Mouse (Mus musculus) megakaryocyte, adult 5-6 weeks (primary cell): Measurements from ENCODE around the gene Gm9999. TPM values are rescaled to one million over a fixed set of nuclear protein-coding genes. Genes with fewer than 3 reads are reported as not detected.
"Not testable (repeated sequence)": the region's sequence is repeated elsewhere in the genome, so short reads cannot be mapped to it uniquely, and the experiment has no call there.

Experiments used
- ATAC-seq: 2 replicates; pipeline ENCODE4 v1.8.0; 2016; ENCODE audit warnings: mild to moderate bottlenecking, inconsistent platforms; ENCODE audit not compliant: poor library complexity, severe bottlenecking
- total RNA-seq, 2 experiments: library from RNA; stranded (forward) in 1 of 2; stranded (reverse) in 1 of 2; fragments of 153-499, 151-499 nt in 1 of 2; fragments of 221-1000, 200-1000 nt in 1 of 2; gene quantifications; 2 replicates each; pipeline versions ENCODE4 v1.2.3 to v1.2.4; 2015 to 2017

The Gm9999 gene
- total RNA-seq, 2 experiments from 2014 or later, result 2.3 TPM; not detected in 1

DNA sequence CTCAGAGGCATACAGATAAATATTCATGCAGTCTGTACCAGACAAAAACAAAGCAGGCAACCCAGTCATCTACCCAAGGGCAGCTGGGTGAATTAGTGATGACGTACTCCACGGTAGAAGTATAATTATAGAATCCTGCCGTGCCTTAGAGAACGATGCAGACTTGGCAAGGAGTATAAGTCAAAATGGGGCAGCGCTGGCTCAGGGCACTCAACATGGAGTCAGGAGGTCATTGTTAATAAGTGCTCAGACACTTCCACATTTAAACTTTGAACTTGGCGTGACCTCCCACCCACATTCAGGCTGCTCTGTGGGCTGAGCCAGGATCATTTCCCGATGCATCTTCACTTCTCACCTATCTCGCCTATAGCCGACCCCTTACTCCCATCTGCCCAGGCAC, 42.0 kb downstream of the Gm9999 start:
- no peak for ATAC-seq

DNA sequence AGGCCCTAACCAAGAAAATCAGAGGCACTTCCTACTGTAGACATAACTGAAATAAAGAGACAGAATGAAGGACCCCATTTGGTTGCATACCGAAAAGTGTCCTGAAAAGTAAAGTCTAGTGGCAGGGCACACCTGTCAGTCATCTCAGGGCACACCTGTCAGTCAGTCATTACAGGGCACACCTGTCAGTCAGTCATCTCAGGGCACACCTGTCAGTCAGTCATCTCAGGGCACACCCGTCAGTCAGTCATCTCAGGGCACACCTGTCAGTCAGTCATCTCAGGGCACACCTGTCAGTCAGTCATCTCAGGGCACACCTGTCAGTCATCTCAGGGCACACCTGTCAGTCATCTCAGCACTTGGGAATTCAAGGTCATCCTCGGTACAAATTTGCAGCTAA, 43.5 kb downstream of the Gm9999 start:
- ATAC-seq, result not testable (repeated sequence)

DNA sequence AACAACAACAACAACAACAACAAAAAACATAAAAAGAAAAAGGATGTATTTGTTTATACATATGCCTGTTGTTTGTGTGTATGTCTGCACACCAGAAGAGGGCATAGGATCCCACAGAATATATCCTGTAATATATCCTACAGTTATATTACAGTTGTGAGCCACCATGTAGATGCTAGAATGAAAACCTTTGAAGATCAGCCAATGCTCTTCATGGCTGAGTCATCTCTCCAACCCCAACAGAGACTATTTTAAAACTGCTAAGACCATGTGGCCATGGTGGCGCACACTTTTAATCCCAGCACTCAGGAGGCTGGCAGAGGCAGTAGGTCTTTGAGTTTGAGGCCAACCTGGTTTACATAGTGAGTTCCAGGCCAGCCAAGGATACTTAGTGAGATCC, 44.1 kb downstream of the Gm9999 start:
- ATAC-seq, result no peak

- no peak for ATAC-seq
Measured at GRCm38 (mm10) chr7:47030517-47031193, 47.3 kb downstream of the Gm9999 start.

DNA sequence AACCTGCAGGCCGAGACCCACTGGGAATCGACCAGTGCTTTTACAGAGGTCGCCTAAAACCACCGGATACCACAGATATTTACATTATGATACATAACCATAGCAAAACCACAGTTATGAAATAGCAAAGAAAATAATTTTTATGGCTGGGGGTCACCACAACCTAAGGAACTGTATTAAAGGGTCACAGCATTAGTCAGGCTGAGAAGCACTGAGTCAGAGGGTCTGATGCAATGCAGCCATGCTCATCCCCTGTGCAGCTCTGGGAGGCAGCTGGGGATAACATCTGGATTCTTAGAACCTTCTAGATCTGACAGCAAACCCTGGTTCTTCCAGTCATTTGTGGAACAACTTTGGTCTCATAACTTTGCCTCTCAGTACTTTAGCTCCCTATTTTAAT, 48.0 kb downstream of the Gm9999 start:
- ATAC-seq, result no peak

- ATAC-seq, result peak; percentile 77
Measured at GRCm38 (mm10) chr7:47034785-47035384, 51.5 kb downstream of the Gm9999 start.

DNA sequence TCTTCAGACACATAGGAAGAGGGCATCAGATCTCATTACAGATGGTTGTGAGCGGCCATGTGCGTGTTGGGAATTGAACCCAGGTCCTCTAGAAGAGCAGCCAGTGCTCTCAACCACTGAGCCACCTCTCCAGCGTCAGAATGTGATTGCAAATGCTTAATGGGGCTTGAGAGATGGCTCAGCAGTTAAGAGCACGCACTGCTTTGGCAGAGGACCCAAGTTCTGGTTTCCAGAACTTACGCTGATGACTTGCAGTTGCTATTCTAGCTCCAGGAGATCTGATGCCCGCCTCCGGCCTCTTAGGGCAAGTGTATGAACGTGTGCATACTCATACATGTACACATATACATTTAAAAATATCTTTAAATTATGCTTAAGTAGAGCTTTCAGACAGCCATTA, 52.0 kb downstream of the Gm9999 start:
- ATAC-seq, result no peak

Other genes starting within 250 kb of the Gm9999 start
- not detected in 2 replicates for gene Saa1, start 240.6 kb upstream of the Gm9999 start, total RNA-seq (2015)
- gene Saa1, start 240.6 kb upstream of the Gm9999 start, total RNA-seq (2017), result not detected in 2 replicates
- gene Saa2, start 231.8 kb upstream of the Gm9999 start, total RNA-seq (2015), result not detected in 2 replicates
- not detected in 2 replicates for gene Saa2, start 231.8 kb upstream of the Gm9999 start, total RNA-seq (2017)
- gene Hps5, start 187.5 kb upstream of the Gm9999 start, total RNA-seq (2015), result 26.0 and 27.1 TPM in 2 replicates
- gene Hps5, start 187.5 kb upstream of the Gm9999 start, total RNA-seq (2017), result 58.8 and 61.3 TPM in 2 replicates
- 36.6 and 40.0 TPM in 2 replicates for gene Gtf2h1, start 187.5 kb upstream of the Gm9999 start, total RNA-seq (2015)
- gene Gtf2h1, start 187.5 kb upstream of the Gm9999 start, total RNA-seq (2017), result 70.2 and 74.8 TPM in 2 replicates
- gene Ldha, start 142.1 kb upstream of the Gm9999 start, total RNA-seq (2015), result 278 and 286 TPM in 2 replicates
- 212 and 223 TPM in 2 replicates for gene Ldha, start 142.1 kb upstream of the Gm9999 start, total RNA-seq (2017)
- 2.3 and 2.9 TPM in 2 replicates for gene Ldhc, start 122.4 kb upstream of the Gm9999 start, total RNA-seq (2015)
- gene Ldhc, start 122.4 kb upstream of the Gm9999 start, total RNA-seq (2017), result 1.0 TPM in 1 of 2 replicates, not detected in the other
- gene Tsg101, start 63.6 kb upstream of the Gm9999 start, total RNA-seq (2015), result 94.3 and 96.9 TPM in 2 replicates
- 43.6 and 58.2 TPM in 2 replicates for gene Tsg101, start 63.6 kb upstream of the Gm9999 start, total RNA-seq (2017)
- 18.0 and 18.2 TPM in 2 replicates for gene Uevld, start 25.1 kb upstream of the Gm9999 start, total RNA-seq (2015)
- gene Uevld, start 25.1 kb upstream of the Gm9999 start, total RNA-seq (2017), result 14.1 and 16.2 TPM in 2 replicates
- 40.7 and 45.3 TPM in 2 replicates for gene Spty2d1, start 24.8 kb downstream of the Gm9999 start, total RNA-seq (2015)
- gene Spty2d1, start 24.8 kb downstream of the Gm9999 start, total RNA-seq (2017), result 35.4 and 42.0 TPM in 2 replicates
- 10.3 and 12.7 TPM in 2 replicates for gene Tmem86a, start 67.0 kb downstream of the Gm9999 start, total RNA-seq (2015)
- gene Tmem86a, start 67.0 kb downstream of the Gm9999 start, total RNA-seq (2017), result 6.3 and 6.4 TPM in 2 replicates
- gene Ptpn5, start 150.1 kb downstream of the Gm9999 start, total RNA-seq (2015), result not detected in 2 replicates
- not detected in 2 replicates for gene Ptpn5, start 150.1 kb downstream of the Gm9999 start, total RNA-seq (2017)
- not detected in 2 replicates for gene Mrgpra6, start 221.3 kb downstream of the Gm9999 start, total RNA-seq (2015)
- 0.81 TPM in 1 of 2 replicates, not detected in the other for gene Mrgpra6, start 221.3 kb downstream of the Gm9999 start, total RNA-seq (2017)